Comparison of ENCODE assay signal across 9 mouse cellular contexts in the genomic region with DNA sequence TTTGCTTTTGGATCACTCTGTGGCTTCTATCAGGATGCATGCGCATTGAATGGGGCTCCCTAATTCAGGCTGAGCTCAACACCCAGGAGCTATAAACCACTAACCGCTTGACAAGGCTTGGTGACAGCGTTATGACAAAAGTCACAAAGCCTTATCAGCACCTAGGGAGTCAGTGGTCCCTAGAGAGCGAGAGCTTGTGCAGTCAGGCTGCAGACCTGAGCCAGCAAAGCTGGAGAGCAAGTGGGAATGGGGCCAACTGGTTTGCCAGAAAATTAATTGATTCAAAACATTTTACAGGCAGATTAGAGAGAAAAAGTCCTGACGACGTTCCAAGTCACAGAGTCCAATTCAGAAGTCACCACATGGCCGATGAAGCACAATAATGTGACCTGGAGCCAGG. TPM values are rescaled to one million over a fixed set of nuclear protein-coding genes. Genes with fewer than 3 reads are reported as not detected.
DNase-seq lines count a peak whose midpoint lies in the region; ATAC-seq and TF ChIP-seq lines count a peak whose summit lies in the region.
"Had no signal": no experiment of that assay in that cellular context is flagged by ENCODE, and none has a peak within 500 bp of the region (broad histone marks: within the 10 kb centered on the region; RNA-seq: fewer than 3 reads in every experiment).

No protein-coding gene starts in this region.

- H3K27me3 ChIP-seq in heart, embryonic 10.5 days (ENCODE audit: insufficient read depth, poor library complexity, severe bottlenecking): no peaks in the 10 kb centered on the region
- H3K27me3 ChIP-seq in midbrain, postnatal 0 days (ENCODE audit: insufficient read depth, low read length): no peaks in the 10 kb centered on the region
- H3K27me3 ChIP-seq: embryonic facial prominence, embryonic 15.5 days had no signal

- peak overlapping the region; percentile 56 for H3K27ac ChIP-seq in heart, embryonic 10.5 days
- H3K27ac ChIP-seq in midbrain, postnatal 0 days (ENCODE audit: low read depth, low read length): no peak overlapping the region
- H3K27ac ChIP-seq: embryonic facial prominence, embryonic 15.5 days had no signal

- intact Hi-C loops in left cerebral cortex, postnatal 4 days (cut with DNase I): no loop called here

- H3K4me1 ChIP-seq in heart, embryonic 10.5 days: peaks cover 14% of the 10 kb centered on the region
- no peaks in the 10 kb centered on the region for H3K4me1 ChIP-seq in midbrain, postnatal 0 days (ENCODE audit: insufficient read depth, low read length)

- ATAC-seq in midbrain, postnatal 0 days (ENCODE audit: low FRiP score): peak; percentile 34
- no peak for ATAC-seq in erythroid progenitor cell, adult 5-6 weeks (replicated peaks; ENCODE audit: low FRiP score, poor library complexity, severe bottlenecking)
- ATAC-seq in erythroblast, adult 5-6 weeks (replicated peaks; ENCODE audit: low FRiP score, poor library complexity, severe bottlenecking): no peak

- no peak for TF ChIP-seq CTCF in midbrain, postnatal 0 days (IDR thresholded peaks at IDR 0.05)

- peaks cover 44% of the 10 kb centered on the region for H3K36me3 ChIP-seq in heart, embryonic 10.5 days
- peaks cover 17% of the 10 kb centered on the region; the same call in 1 of the 2 replicates for H3K36me3 ChIP-seq in midbrain, postnatal 0 days (ENCODE audit: insufficient read depth, low read length)

- no peak overlapping the region for H3K4me2 ChIP-seq in midbrain, postnatal 0 days (ENCODE audit: low read depth, low read length, poor library complexity, severe bottlenecking)
- H3K4me2 ChIP-seq: embryonic facial prominence, embryonic 15.5 days had no signal

- H3K9ac ChIP-seq in midbrain, postnatal 0 days (replicated peaks; ENCODE audit: low read length, poor library complexity, severe bottlenecking): no peak overlapping the region
- H3K9ac ChIP-seq: embryonic facial prominence, embryonic 15.5 days had no signal

- H3K4me3 ChIP-seq in heart, embryonic 10.5 days: no peak overlapping the region
- H3K4me3 ChIP-seq in midbrain, postnatal 0 days (ENCODE audit: low read depth, low read length): no peak overlapping the region
- H3K4me3 ChIP-seq: embryonic facial prominence, embryonic 15.5 days had no signal

- H3K9me3 ChIP-seq in heart, embryonic 10.5 days: no peaks in the 10 kb centered on the region
- no peaks in the 10 kb centered on the region for H3K9me3 ChIP-seq in midbrain, postnatal 0 days (ENCODE audit: low read length)
- H3K9me3 ChIP-seq: embryonic facial prominence, embryonic 15.5 days had no signal

- DNase-seq in left cerebral cortex, postnatal 4 days: peak; percentile 80
- no peak for DNase-seq in left cerebral cortex, adult 8-10 months (ENCODE audit: low spot score in 2 of 2)
- DNase-seq in brain, embryonic 18.5 days (ENCODE audit: low read depth, low spot score): peak; percentile 24
- no peak for DNase-seq in heart, embryonic 10.5 days (ENCODE audit: low spot score)
- DNase-seq in kidney, adult 9 months: peak; percentile 87
- peak; percentile 83 for DNase-seq in midbrain, postnatal 0 days (ENCODE audit: low spot score)

- WGBS in heart, embryonic 10.5 days: 45% methylated on average over 7 of the region's 7 CpGs
- WGBS in midbrain, postnatal 0 days: 38% methylated on average over 7 of the region's 7 CpGs

RNA-seq across cellular contexts. Expression of a gene that starts 37.1 kb away (rescaled TPM):
- total RNA-seq in left cerebral cortex, postnatal 4 days (2021): 10 to 100 TPM; 22.9 to 23.8 TPM
- 1 to 10 TPM; 8.4 to 8.9 (median 8.6) TPM for total RNA-seq in left cerebral cortex, adult 8-10 months (2022)
- polyA plus RNA-seq in heart, embryonic 10.5 days (2016; fragmentation: Nextera tagmentation; extraction: Ambion mirVana): 30.5 and 32.5 TPM in 2 replicates
- total RNA-seq in midbrain, postnatal 0 days (2014; rRNA removed): 23.8 and 25.6 TPM in 2 replicates
- polyA plus RNA-seq in midbrain, postnatal 0 days (2015; fragmentation: Nextera tagmentation; extraction: Ambion mirVana): 21.1 and 21.5 TPM in 2 replicates
- 1.1 and 2.9 TPM in 2 replicates for total RNA-seq in erythroid progenitor cell, adult 5-6 weeks (2015; ENCODE audit: low replicate concordance)
- total RNA-seq in erythroid progenitor cell, adult 5-6 weeks (2017; ENCODE audit: low replicate concordance): 1.8 and 2.3 TPM in 2 replicates
- total RNA-seq in erythroblast, adult 5-6 weeks (2015; ENCODE audit: low replicate concordance): 1.3 and 2.3 TPM in 2 replicates
- 1.8 and 2.8 TPM in 2 replicates for total RNA-seq in erythroblast, adult 5-6 weeks (2017; ENCODE audit: low replicate concordance)

Comparison
In these comparisons a context has a peak if more than half of its experiments do, and no peak if none do; other contexts are left out.
1. DNase-seq: peak in left cerebral cortex, postnatal 4 days (single experiment), brain, embryonic 18.5 days (single experiment), kidney, adult 9 months (single experiment) and midbrain, postnatal 0 days (single experiment); none in left cerebral cortex, adult 8-10 months (0 of 2) and heart, embryonic 10.5 days (single experiment).